Mouse (Mus musculus) kidney, postnatal 14 days (tissue): Measurements from ENCODE around the gene Tnk1.

ENCODE experiments used
- DNase-seq: peaks from one replicate; pipeline ENCODE4 v3.0.0; 2022; ENCODE audit warnings: mixed read lengths

Tnk1 gene

GRCm38 (mm10) chr11:69837604-69837951, 21.0 kb downstream of the Tnk1 start, which contains the start of gene Nlgn2:
Gene Nlgn2, minus strand, starts transcription at chr11:69837784.
- DNase-seq = no peak

DNA sequence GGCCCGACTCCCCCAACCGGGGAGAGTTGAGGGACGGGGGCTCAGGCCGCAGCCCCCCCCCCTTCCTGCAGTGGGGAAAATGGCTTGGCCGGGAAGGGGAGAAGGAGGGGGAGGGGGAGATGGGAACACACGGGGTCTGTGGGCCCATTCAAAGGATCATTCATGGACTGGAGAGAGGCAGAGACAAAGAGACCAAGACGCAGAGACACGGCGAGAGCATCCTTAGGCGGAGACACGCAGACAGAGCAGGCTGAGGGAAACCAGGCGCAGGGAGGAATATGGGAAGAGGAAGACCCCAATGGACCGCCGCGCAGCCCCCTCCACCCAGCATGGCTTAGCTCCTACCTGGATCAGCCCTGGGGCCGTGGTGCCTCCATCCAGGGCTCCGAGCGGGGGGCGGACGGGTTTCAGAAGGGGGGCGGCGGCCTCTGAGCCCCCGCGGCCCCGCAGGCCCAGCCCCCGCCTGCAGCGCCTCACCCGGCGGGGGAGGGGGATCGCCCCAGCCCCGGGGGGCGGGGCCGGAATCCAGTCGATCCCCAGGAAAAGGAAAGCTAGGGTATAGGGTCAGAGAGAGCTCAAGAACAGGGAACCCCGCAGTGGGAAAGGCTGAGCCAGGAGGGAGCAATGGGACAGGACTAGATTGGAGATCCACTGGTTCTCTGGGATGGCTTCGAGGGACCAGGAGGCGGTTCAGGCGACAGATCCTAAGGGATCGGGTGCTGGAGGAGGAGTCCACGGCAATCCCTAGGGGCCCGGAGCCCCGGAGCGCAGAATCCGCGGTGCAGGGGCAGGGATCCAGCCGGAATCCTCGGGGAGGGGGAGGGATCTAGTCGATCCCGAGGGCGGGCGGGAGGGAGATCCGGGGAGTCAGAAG, 21.6 kb downstream of the Tnk1 start:
- peak; percentile 55 for DNase-seq

DNA sequence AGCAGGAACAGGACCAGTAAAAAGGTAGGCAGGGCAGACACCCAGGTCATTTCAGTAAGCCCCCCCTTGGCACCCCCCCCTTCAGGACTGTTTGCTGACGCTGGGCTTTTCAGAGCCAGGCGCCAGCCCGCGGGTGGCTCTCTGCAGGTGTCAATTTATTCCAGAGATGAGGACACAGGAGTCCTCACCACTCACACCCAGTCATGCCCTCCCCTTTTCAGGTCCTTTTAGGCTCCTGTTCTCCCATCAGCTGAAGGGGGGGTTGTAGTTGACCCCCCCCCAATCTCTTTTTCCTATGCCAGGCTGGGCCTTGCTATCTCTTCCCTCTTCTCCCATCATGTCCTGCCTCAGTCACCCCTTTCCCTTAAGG, 22.6 kb downstream of the Tnk1 start:
- no peak for DNase-seq

GRCm38 (mm10) chr11:69835326-69835965, 23.1 kb downstream of the Tnk1 start:
- DNase-seq = no peak

DNA sequence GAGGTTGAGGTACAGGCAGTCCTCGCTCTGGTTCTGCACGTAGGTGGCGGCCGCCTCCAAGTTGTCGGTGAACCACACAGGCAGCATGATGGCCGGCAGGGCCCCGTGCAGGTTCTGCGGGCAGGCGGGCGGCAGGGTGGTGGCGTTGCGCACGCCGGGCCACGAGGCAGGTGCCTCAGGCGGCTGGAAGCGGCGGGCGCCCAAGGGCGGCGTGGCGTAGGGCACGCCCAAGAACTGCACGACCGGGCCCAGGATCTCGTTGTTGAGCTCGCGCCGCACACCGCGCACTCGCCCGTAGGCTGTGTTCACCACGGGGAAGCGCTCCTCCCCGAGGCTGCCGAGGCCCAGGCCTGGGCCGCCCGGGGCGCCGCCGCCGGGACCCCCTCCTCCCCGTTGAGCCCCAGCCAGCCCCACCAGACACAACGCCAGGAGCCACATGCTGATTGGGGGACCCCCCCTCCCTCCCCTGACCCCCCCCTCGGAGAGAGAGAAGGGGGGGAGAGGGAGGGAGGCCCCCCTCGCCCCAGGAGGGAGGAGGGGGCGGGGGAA, 24.5 kb downstream of the Tnk1 start:
- peak; percentile 54 for DNase-seq

GRCm38 (mm10) chr11:69833554-69833953, 25.0 kb downstream of the Tnk1 start:
- DNase-seq = no peak

GRCm38 (mm10) chr11:69828832-69829231, 29.7 kb downstream of the Tnk1 start:
- no peak for DNase-seq

GRCm38 (mm10) chr11:69823456-69823855, 35.1 kb downstream of the Tnk1 start:
- DNase-seq = no peak

- DNase-seq = no peak
These were observed 36.5 kb downstream of the Tnk1 start, which contains the start of gene Spem1 for GRCm38 (mm10) chr11:69822080-69822479. Gene Spem1, minus strand, starts transcription at chr11:69822180.

DNA sequence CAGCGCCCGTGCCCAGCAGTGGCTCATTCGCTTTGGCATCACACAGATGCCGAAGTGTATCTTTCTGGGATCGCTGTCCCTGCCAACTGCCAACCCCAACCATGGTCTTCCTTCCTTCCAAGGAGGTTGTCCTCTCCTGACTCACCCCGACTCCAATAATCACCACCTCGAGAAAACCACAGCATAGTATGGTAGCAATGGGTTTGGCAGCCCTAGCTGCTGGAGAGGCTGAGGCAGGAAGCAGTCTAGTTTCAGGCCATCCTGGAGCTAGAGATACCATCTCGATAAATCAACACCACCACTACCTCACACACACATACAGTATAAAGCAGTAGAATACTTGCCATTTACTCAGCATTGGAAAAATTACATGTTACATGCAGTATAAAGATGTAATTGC, 39.7 kb downstream of the Tnk1 start:
- DNase-seq = no peak

GRCm38 (mm10) chr11:69818365-69818764, 40.2 kb downstream of the Tnk1 start, which contains the start of gene Spem2:
Gene Spem2, minus strand, starts transcription at chr11:69818465.
- no peak for DNase-seq

DNA sequence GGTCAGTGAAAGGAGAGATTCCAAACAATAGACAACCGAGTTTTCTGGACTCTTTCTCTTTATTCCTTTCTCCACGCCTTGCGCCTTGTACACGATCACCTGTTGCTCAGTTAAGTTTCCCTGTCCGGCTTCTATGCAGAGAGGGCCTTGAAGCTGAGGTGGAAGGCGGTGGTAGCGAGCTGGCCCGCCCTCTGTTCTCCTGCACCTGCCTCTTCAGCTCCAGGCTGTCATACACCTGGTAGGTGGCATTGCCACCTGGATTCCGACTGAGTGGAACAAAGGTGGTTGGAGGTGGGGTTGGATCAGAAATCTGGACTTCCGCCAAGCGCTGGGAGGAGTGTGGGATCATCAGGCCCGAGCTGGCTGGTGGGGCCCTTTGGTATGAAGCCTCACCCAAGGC, 42.0 kb downstream of the Tnk1 start:
- no peak for DNase-seq

- no peak for DNase-seq
These were observed 43.4 kb downstream of the Tnk1 start, which contains the start of gene Gm39566 for GRCm38 (mm10) chr11:69815155-69815554. Gene Gm39566, minus strand, starts transcription at chr11:69815298.

DNA sequence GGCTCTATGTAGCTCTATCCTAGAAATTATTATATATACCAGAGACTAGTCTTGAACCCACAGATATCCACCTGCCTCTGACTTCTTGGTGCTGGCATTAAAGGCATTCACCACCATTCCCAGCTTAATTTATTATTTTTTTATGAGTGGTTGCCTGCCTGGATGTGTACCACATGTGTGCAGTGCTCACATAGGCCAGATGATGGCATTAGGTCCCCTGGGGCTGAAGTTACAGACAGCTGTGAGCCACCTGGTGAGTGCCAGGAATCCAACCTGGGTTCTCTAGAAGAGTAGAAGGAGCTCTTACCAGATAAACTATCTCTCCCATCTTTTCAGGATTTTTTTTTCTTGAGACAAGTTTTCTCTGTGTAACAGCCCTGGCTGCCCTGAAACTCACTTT, 48.2 kb downstream of the Tnk1 start:
- no peak for DNase-seq

GRCm38 (mm10) chr11:69807641-69808040, 50.9 kb downstream of the Tnk1 start:
- DNase-seq = no peak

- DNase-seq = no peak
These were observed 52.2 kb downstream of the Tnk1 start for GRCm38 (mm10) chr11:69806378-69806777.

- peak; percentile 86 for DNase-seq
These were observed 53.3 kb downstream of the Tnk1 start, which contains the start of gene Tmem102 for GRCm38 (mm10) chr11:69804972-69805909. Gene Tmem102, minus strand, starts transcription at chr11:69805624.

- DNase-seq = peak; percentile 57
These were observed 53.9 kb downstream of the Tnk1 start for GRCm38 (mm10) chr11:69804652-69804940.

GRCm38 (mm10) chr11:69803786-69804651, 54.5 kb downstream of the Tnk1 start:
- DNase-seq = peak; percentile 88

- no peak for DNase-seq
These were observed 55.2 kb downstream of the Tnk1 start for GRCm38 (mm10) chr11:69803328-69803727.

- peak; percentile 90 for DNase-seq
These were observed 55.9 kb downstream of the Tnk1 start for GRCm38 (mm10) chr11:69802648-69803105.
